Comparison of ENCODE assay signal across 10 mouse cellular contexts in genomic region chr9:7545471-7545870, GRCm38 (mm10). TPM values are rescaled to one million over a fixed set of nuclear protein-coding genes. Genes with fewer than 3 reads are reported as not detected.
DNase-seq lines count a peak whose midpoint lies in the region; ATAC-seq lines count a peak whose summit lies in the region.
"Had no signal": no experiment of that assay in that cellular context is flagged by ENCODE, and none has a peak within 500 bp of the region (broad histone marks: within the 10 kb centered on the region; RNA-seq: fewer than 3 reads in every experiment).

No protein-coding gene starts in this region.

- H3K27ac ChIP-seq in hindbrain, embryonic 10.5 days = no peak overlapping the region
- H3K27ac ChIP-seq in hindbrain, embryonic 14.5 days = no peak overlapping the region
- H3K27ac ChIP-seq in embryonic facial prominence, embryonic 11.5 days (replicated peaks; ENCODE audit: low read depth, low read length) = no peak overlapping the region
- H3K27ac ChIP-seq: forebrain, embryonic 12.5 days had no signal

- no peaks in the 10 kb centered on the region for H3K9me3 ChIP-seq in hindbrain, embryonic 10.5 days
- no peaks in the 10 kb centered on the region for H3K9me3 ChIP-seq in hindbrain, embryonic 14.5 days (ENCODE audit: control insufficient read depth, low read length)
- H3K9me3 ChIP-seq in embryonic facial prominence, embryonic 11.5 days (replicated peaks; ENCODE audit: control insufficient read depth, low read length) = no peaks in the 10 kb centered on the region
- H3K9me3 ChIP-seq: forebrain, embryonic 12.5 days had no signal

- WGBS in hindbrain, embryonic 10.5 days = 55% methylated on average over 1 of the region's 1 CpGs
- WGBS in hindbrain, embryonic 14.5 days = 66% methylated on average over 1 of the region's 1 CpGs
- WGBS in embryonic facial prominence, embryonic 11.5 days = 34% methylated on average over 1 of the region's 1 CpGs

- ATAC-seq in hindbrain, embryonic 14.5 days (ENCODE audit: low FRiP score) = no peak
- ATAC-seq in embryonic facial prominence, embryonic 11.5 days (replicated peaks; ENCODE audit: insufficient number of reproducible peaks, low FRiP score, low TSS enrichment, low read depth) = 0 out of 2 replicates have a peak, but pooled peaks have one; percentile 44
- no peak for ATAC-seq in erythroblast, adult 5-6 weeks (replicated peaks; ENCODE audit: low FRiP score, poor library complexity, severe bottlenecking)

- no peaks in the 10 kb centered on the region for H3K4me1 ChIP-seq in hindbrain, embryonic 10.5 days (replicated peaks)
- no peaks in the 10 kb centered on the region for H3K4me1 ChIP-seq in hindbrain, embryonic 14.5 days (replicated peaks; ENCODE audit: control insufficient read depth, insufficient read depth, low read length)
- no peaks in the 10 kb centered on the region for H3K4me1 ChIP-seq in embryonic facial prominence, embryonic 11.5 days (ENCODE audit: control insufficient read depth, insufficient read depth, low read length)
- H3K4me1 ChIP-seq: forebrain, embryonic 12.5 days had no signal

- DNase-seq in hindbrain, embryonic 10.5 days (ENCODE audit: low spot score) = peak; percentile 5
- no peak for DNase-seq in hindbrain, embryonic 14.5 days (ENCODE audit: low spot score)
- DNase-seq in embryonic facial prominence, embryonic 11.5 days (ENCODE audit: low spot score) = peak; percentile 31
- peak; percentile 13 for DNase-seq in kidney, adult 11 months
- DNase-seq in lung, postnatal 14 days = peak; percentile 61
- DNase-seq in natural killer cell, adult 2 months (ENCODE audit: low spot score in 2 of 2) = no peak
- DNase-seq in testis, postnatal 14 days (ENCODE audit: low spot score) = no peak

- H3K4me2 ChIP-seq in hindbrain, embryonic 14.5 days (replicated peaks) = no peak overlapping the region
- H3K4me2 ChIP-seq in embryonic facial prominence, embryonic 11.5 days (ENCODE audit: low read depth, low read length) = no peak overlapping the region
- H3K4me2 ChIP-seq: forebrain, embryonic 12.5 days had no signal

- H3K9ac ChIP-seq in hindbrain, embryonic 14.5 days = no peak overlapping the region
- no peak overlapping the region for H3K9ac ChIP-seq in embryonic facial prominence, embryonic 11.5 days (replicated peaks; ENCODE audit: low read length)
- H3K9ac ChIP-seq: forebrain, embryonic 12.5 days had no signal

- no peaks in the 10 kb centered on the region for H3K27me3 ChIP-seq in hindbrain, embryonic 10.5 days (ENCODE audit: insufficient read depth, poor library complexity, severe bottlenecking)
- H3K27me3 ChIP-seq in hindbrain, embryonic 14.5 days (ENCODE audit: control insufficient read depth, insufficient read depth, low read length) = no peaks in the 10 kb centered on the region
- no peaks in the 10 kb centered on the region for H3K27me3 ChIP-seq in embryonic facial prominence, embryonic 11.5 days (ENCODE audit: control insufficient read depth, insufficient read depth, low read length)
- H3K27me3 ChIP-seq: forebrain, embryonic 12.5 days had no signal

- H3K4me3 ChIP-seq in hindbrain, embryonic 10.5 days = no peak overlapping the region
- H3K4me3 ChIP-seq in hindbrain, embryonic 14.5 days (replicated peaks; ENCODE audit: low read length) = no peak overlapping the region
- no peak overlapping the region for H3K4me3 ChIP-seq in embryonic facial prominence, embryonic 11.5 days (ENCODE audit: low read depth, low read length)
- H3K4me3 ChIP-seq: forebrain, embryonic 12.5 days had no signal

- H3K36me3 ChIP-seq in hindbrain, embryonic 10.5 days = no peaks in the 10 kb centered on the region
- H3K36me3 ChIP-seq in hindbrain, embryonic 14.5 days (replicated peaks; ENCODE audit: control insufficient read depth, insufficient read depth) = no peaks in the 10 kb centered on the region
- H3K36me3 ChIP-seq in embryonic facial prominence, embryonic 11.5 days (replicated peaks; ENCODE audit: control insufficient read depth, insufficient read depth, low read depth, low read length) = no peaks in the 10 kb centered on the region
- H3K36me3 ChIP-seq: forebrain, embryonic 12.5 days had no signal

RNA-seq across cellular contexts. Expression of gene Mmp8, which starts 12.8 kb away (rescaled TPM):
- polyA plus RNA-seq in hindbrain, embryonic 10.5 days (2016; fragmentation: Nextera tagmentation; extraction: Ambion mirVana) = 0.07 TPM in 1 of 2 replicates, not detected in the other
- polyA plus RNA-seq in hindbrain, embryonic 14.5 days (2014; fragmentation: Nextera tagmentation; extraction: Ambion mirVana) = 0.08 and 0.25 TPM in 2 replicates
- 0.08 TPM in 1 of 2 replicates, not detected in the other for polyA plus RNA-seq in embryonic facial prominence, embryonic 11.5 days (2014; fragmentation: Nextera tagmentation; extraction: Ambion mirVana)
- 86.5 and 105 TPM in 2 replicates for total RNA-seq in erythroblast, adult 5-6 weeks (2015; ENCODE audit: low replicate concordance)
- 75.7 and 88.3 TPM in 2 replicates for total RNA-seq in erythroblast, adult 5-6 weeks (2017; ENCODE audit: low replicate concordance)
- total RNA-seq: left cerebral cortex, adult 18-20 months had no signal
- polyA plus RNA-seq: forebrain, embryonic 12.5 days had no signal

RNA-seq across cellular contexts. Expression of gene Mmp27, which starts 25.7 kb away (rescaled TPM):
- not detected in 2 replicates for polyA plus RNA-seq in hindbrain, embryonic 10.5 days (2016; fragmentation: Nextera tagmentation; extraction: Ambion mirVana)
- polyA plus RNA-seq in hindbrain, embryonic 14.5 days (2014; fragmentation: Nextera tagmentation; extraction: Ambion mirVana) = not detected in 2 replicates
- polyA plus RNA-seq in embryonic facial prominence, embryonic 11.5 days (2014; fragmentation: Nextera tagmentation; extraction: Ambion mirVana) = not detected in 2 replicates
- total RNA-seq in erythroblast, adult 5-6 weeks (2015; ENCODE audit: low replicate concordance) = 1.9 TPM in 1 of 2 replicates, not detected in the other
- 0.84 and 1.4 TPM in 2 replicates for total RNA-seq in erythroblast, adult 5-6 weeks (2017; ENCODE audit: low replicate concordance)
- total RNA-seq: left cerebral cortex, adult 18-20 months had no signal
- polyA plus RNA-seq: forebrain, embryonic 12.5 days had no signal

RNA-seq across cellular contexts. Expression of gene Mmp10, which starts 43.3 kb away (rescaled TPM):
- not detected in 2 replicates for polyA plus RNA-seq in hindbrain, embryonic 10.5 days (2016; fragmentation: Nextera tagmentation; extraction: Ambion mirVana)
- not detected in 2 replicates for polyA plus RNA-seq in hindbrain, embryonic 14.5 days (2014; fragmentation: Nextera tagmentation; extraction: Ambion mirVana)
- polyA plus RNA-seq in embryonic facial prominence, embryonic 11.5 days (2014; fragmentation: Nextera tagmentation; extraction: Ambion mirVana) = not detected in 2 replicates
- not detected in 2 replicates for total RNA-seq in erythroblast, adult 5-6 weeks (2015; ENCODE audit: low replicate concordance)
- total RNA-seq in erythroblast, adult 5-6 weeks (2017; ENCODE audit: low replicate concordance) = not detected in 2 replicates
- total RNA-seq: left cerebral cortex, adult 18-20 months had no signal
- polyA plus RNA-seq: forebrain, embryonic 12.5 days had no signal

Comparison
In these comparisons a context has a peak if more than half of its experiments do, and no peak if none do; other contexts are left out.
1. DNase-seq: peak in hindbrain, embryonic 10.5 days (single experiment), embryonic facial prominence, embryonic 11.5 days (single experiment), kidney, adult 11 months (single experiment) and lung, postnatal 14 days (single experiment); none in hindbrain, embryonic 14.5 days (single experiment), natural killer cell, adult 2 months (0 of 2) and testis, postnatal 14 days (single experiment).